Mouse (Mus musculus) 3T3-L1 (cell line): Measurements from ENCODE around the gene Sephs2.

Source experiments
- DNase-seq: peaks from one replicate; pipeline ENCODE4 v3.0.0-alpha.2; 2015; ENCODE audit warnings: low read depth, low spot score

The Sephs2 gene

DNA sequence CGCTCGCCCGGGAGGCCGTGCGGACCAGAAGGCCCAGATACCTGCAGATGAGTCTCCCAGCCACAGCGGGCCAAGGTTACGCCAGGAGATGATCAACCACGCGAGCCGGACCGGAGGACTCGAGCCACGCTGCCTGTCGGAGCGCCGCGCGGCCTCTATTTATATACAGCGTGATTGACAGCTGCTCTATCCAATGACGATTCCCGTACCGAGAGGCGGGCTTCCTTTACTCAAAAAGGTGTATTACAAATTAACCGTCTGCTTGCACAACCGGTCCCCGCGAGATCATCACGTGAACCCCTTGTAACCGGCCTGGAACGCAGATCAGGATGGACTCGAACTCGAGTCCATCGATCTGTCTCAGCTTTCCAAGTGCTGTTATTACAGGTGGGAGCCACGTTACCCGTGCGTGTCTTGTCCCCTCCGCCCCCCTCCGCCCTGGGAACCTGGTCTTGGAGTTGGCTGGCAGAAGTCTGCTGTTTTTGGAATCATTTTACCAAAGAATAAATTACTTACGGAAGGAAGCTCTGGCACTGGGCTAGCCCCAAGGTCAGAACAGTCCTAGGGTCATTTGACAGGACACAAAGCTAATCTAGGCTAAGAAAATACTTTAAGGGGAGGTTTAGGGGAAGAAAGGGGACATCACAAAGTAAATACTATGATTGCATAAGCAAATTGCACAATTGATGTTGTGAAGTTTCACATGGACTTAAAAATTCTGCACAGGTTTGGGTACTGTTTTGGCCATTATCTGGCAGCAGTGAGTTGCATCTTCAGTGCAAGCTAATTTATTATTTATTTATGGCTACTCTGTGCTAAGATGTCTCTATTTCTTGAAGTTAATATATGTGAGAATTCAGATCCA, at the start of gene Sephs2:
Gene Sephs2 (minus strand): TSS at position 131 of the 865 bp plus-strand sequence.
- peak; percentile 90 for DNase-seq

DNA sequence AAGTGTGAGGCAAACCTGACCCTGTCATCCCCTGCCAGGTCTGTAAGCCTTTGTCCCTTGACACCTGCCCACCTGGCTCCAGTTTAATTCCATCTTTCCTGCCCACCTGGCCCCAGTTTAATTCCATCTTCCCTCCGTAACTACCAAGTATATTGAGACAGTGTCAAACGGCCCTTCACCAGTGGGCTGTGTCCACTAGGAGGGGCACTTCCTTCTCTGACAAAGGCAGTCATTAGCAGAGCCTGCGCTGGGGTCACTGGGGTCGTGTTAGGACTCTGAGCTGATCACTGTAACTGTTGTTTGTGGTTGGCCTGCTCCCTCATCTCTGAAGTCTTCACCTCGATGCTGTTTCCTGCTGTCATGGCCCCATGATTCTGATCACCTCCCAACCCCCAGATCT, 48.2 kb upstream of the Sephs2 start:
- no peak for DNase-seq

DNA sequence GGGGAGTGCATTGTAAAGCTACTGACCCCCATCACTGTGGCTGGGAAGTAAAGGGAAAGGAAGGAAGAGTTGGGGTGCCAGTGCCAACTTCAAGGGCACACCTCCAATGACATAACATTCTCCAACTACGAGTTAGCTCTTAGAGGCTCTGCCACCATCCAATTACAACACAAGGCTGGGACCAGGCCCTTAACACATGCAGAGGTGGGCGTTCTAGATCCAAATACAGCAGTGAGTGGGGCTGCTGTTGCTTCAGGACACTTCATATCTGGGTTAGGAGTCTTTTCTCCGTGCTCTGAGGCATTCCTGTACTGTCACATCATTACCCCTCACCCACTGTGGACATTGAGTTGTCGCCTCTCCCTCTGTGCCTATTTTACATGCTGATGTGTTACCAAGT, 47.3 kb upstream of the Sephs2 start:
- no peak for DNase-seq

DNA sequence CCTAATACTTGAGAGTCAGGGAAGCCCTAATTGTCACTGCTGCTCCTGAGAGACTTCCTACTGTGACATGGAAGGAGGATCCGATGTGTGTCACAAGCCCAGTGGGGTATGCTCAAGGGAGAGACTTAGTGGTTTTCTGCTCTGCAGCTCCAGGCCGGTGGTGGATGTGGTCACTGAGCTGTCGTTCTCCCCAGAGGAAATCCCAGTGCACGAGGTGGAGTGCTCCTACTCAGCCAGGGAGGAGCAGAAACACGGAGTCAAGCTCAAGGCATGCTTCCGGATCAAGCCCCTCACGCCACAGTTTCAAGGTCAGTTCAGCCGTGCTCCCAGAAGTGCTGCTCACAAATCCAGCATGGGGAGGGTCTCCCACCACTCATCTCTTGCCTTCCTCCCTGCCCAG, 40.1 kb upstream of the Sephs2 start:
- DNase-seq = no peak

DNA sequence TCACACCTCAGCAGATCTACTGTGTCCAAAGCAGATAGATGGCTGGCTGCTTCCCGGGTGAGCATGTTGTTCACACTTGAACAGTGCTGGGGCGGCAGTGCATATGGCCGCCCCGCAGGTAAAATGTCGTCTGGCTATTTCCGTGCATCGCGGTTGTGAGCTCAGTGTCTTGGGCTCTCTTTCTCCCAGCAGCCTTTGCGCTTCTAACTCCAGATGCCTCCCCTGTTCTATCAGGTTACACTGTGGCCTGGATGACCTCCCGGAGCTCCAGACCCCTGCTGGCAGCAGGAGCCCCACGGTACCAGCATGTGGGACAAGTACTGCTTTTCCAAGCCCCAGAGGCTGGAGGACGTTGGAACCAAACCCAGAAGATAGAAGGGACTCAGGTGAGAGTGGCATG, 36.1 kb upstream of the Sephs2 start:
- DNase-seq = no peak

DNA sequence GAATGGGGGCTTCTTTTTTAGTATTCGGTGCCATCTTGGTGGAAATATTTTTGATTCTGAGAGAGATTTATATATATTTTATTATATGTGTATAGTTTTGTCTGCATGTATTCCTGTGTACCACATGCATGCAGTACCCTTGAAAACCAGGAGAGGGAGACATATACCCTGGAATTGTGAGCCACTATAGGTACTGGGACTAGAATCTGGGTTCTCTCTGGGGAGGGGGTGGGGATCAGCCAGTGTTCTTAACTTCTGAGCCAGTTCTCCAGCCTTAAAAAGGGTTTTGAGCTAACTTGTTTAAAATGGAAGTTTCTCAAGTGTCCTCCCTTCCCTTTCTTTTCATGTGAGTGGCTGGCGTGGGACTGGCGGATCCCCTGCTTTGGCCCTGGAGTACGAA, 35.0 kb upstream of the Sephs2 start:
- peak; percentile 85 for DNase-seq

DNA sequence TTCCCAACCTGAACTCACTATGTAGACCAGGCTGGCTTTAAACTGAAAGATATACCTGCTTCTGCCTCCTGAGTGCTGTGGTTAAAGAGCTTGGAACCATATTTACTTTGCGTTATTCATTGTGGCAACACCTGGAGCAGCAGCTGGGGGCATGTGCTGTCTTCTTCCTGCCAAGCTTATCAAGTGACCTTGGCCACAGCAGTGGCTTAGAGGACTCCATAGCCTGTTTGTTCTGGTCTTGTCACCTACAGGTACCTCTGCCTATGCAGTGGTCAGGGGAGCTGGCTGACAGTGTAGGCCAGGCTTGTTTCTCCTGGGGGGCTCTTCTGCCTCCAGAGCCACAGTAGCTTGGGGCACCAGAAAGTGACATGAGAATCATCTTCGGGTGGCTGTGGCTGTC, 34.6 kb upstream of the Sephs2 start:
- no peak for DNase-seq

DNA sequence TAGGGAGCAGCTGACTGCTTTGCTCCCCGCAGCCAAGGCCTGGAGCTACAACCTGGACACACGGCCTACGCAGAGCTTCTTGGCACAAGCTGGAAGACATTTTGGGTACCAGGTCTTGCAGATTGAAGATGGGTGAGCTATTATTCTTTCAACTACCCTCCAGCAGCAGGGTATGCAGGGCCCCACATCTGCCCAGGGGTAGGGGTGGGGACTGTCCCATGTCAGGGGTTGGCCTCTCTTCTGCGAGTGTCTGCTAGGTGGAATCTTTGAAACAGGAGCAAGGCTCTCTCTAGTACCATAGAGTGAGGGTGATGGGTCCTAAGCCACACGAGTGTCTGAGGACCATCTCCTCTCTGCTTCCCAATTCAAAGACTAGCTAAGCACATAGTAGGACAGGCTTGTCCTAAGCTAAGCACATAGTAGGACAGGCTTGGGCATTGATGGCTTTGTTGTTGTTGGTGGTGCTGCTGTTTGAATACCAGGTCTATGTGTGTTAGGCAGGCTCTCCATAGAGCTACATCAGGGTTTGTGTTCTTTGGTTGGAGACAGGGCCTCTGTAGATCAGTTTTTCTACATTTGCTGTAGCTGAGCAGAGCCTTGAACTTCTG, 23.8 kb upstream of the Sephs2 start:
- DNase-seq = no peak

DNA sequence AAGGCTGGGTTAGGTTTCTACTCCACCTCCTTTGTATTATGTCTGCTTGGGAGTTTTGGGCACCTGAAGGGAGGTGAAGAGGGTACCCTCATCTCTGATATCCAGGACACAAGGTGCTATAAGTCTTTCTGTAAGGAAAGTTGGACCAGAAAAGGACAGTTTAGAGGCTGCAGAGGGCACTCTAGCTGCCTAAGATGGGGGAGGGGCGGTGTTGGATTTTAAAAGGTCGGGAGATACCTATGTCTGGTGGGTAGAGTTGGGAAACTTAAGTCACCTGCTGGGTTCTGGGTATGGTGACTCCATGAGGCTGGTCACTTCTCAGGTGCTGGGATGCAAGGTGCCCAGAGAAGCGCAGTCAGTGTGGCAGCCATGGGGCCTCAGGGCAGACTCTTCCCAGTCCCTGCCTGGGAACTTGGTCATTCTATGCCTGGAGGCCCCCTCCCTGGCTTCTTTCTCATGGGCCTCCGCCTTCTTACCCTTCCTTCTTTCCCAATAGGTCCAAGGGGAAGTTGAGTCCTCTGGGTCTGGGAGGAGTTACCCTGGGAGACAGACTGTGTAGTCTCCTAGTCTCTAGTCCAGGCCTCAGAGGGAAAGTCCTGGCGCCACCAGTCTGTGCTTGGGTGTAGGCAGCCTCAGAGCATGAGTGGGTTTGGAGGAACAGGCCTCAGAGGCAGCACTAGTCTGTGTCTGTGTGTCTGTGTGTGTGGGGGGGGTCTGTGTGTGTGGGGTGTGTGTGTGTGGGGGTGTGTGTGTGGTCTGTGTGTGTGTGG, 23.1 kb upstream of the Sephs2 start:
- DNase-seq = no peak

DNA sequence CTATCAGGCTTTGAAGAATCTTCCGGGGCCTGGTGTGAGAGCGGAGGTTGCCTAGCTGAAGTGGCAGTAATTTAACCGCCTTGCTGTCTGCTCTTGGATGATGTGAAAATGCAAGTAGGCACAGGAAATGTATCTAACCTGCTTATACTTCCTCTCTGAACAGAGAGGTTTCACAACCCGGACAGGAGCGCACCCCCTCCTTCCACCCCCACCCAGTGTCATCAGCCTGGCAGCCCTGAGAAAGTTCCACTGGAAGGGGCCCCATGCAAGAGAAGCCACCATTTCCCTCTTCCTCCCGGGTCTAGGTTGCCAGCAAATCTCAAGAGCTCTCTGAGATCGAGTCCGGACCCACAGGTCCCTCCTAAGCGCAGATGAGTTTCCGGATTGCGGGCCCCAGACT, 22.2 kb upstream of the Sephs2 start, which contains the start of gene Itgal:
Gene Itgal (plus strand): TSS at position 163 of the 400 bp plus-strand sequence.
- DNase-seq = no peak

DNA sequence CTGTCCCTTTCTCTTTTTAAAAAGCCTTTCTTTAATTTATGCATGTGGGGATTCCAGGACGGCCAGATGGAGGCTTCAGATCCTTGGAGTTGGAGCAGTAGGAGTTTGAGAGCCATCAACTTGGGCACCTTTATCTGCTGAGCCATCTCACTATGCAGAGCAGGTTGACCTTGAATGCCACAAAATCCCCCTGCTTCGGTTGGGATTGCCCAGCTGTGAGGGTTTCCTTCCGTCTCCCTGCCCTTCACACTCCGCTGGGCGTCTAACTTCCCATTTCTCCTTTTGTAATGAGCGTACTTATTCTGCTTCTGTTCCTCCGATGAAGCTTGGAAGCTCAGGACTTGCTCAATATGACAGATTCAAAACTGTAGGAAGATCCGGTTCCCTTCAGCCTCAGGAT, 16.3 kb upstream of the Sephs2 start:
- no peak for DNase-seq

DNA sequence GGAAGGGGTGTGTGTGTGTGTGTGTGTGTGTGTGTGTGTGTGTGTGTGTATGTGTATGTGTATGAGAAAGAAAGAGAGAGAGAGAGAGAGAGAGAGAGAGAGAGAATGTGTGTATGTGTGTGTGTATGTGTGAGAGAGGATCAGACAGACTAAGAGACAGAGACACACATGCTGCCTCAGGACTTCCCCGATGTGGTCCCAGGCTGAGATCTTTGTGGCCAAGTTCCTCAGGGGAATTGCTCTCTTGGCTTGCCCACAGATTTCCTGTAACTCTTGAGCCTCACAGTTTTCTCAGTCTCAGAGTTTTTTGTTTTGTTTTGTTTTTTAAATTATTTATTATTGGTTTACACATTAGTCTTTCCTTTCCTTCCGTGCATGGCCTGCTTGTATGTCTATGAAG, 15.5 kb upstream of the Sephs2 start:
- no peak for DNase-seq

DNA sequence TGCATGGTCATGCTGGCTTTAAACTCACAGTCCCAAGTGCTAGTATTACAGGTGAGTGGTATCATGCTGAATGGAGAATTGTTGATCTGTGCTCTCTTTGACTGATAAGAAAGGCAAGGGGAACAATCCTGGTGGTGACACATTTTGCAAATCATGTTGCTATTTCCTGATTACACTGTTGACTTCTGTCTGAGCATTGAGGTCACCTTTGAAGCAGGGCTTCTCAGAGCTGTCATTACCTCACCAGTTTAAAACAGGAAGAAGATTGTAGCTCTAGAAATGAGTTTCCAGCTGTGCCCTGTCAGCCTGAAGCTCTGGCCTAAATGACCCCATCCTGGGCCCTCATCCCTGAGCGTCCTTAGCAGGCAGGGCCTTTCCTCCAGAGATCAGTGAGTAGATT, 14.1 kb upstream of the Sephs2 start:
- no peak for DNase-seq

DNA sequence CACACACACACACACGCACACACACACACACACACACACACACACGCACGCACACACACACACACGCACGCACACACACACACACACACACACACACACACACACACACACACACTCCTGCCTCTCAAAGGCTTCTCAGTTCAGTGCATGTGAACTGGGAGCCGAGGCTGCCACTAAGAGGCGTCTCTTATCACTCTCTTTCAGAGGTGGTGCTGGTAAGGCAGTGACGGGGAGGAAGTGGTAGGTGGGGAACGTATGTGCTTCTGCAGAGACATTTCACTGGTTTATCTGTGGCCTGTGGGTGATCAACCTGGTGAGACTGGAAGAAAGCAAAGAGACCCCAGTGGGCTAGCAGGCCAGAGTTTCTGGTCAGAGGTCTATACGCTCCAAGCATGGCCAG, 11.3 kb upstream of the Sephs2 start:
- no peak for DNase-seq

DNA sequence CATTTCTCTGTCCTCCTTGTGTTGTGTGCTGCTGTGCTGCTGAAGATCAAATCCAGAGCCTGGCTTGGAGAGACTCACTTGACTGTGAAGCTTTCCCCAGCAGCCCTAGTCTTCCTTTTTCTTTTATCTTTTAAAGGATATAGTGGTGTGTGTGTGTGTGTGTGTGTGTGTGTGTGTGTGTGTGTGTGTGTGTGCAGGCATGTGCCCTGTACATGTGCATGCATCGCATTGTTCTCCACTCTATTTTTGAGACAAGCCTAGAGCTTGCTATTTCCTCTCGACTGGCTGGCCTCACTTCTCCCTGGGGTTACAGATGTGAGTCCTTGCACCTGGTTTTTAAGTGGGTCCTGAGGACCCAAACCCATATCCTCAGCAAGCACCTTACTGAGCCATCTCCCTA, 8.3 kb upstream of the Sephs2 start:
- no peak for DNase-seq

DNA sequence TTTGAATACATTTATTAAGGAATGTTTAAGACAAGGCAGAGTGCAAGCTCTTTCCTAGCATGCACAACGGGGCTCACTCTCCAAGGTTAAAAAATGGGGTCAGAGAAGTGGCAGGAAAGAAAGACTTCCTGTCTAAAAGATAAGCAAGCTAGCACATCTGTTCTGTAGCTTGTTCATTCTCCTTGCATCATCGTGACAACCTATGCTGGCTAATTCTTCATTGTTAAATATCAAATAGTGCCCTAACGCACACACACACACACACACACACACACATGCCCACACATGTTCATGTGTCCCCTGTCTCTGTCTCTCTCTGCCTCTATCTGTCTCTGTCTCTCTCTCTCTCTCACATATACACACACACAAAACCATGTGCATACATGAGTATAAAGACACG, 7.3 kb upstream of the Sephs2 start:
- no peak for DNase-seq

DNA sequence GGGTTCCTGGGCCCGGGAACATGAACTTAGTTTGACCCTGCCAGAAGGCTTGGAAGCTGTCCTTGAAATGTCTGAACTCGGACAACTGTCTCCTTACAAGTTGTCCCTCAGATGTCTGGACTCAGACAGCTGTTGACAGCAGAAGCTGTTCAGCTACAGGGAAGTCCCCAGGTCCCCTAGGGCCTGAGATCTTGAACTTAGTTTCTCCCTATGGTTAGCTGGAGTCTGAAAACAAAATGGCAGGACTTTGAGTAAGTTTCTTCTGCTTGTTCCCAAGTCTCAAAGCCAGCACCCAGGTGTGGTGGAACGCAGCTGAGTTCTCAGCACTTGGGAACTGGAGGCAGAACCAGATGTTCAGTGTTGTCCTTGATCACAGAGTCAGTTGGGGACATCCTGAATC, 6.2 kb upstream of the Sephs2 start:
- no peak for DNase-seq

DNA sequence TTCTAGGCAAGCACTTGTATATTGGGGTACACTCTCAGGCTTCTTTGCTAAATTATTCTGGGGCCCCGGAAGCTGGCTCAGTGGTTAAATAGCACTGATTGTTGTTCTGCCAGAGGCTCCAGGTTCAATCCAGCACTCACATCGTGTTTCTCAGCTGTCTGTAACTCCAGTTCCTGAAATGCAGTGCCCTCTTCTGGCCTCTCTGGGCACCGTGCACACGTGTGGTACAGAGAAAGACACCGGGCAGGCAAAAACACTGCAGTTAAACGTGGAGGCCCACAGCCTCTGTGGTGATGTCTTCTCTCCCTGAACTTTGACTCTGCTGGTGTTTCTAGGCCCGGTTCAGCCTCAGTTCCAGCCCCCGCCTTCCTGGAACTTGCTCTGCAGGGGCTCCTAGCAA, 4.5 kb upstream of the Sephs2 start:
- DNase-seq = peak; percentile 41

DNA sequence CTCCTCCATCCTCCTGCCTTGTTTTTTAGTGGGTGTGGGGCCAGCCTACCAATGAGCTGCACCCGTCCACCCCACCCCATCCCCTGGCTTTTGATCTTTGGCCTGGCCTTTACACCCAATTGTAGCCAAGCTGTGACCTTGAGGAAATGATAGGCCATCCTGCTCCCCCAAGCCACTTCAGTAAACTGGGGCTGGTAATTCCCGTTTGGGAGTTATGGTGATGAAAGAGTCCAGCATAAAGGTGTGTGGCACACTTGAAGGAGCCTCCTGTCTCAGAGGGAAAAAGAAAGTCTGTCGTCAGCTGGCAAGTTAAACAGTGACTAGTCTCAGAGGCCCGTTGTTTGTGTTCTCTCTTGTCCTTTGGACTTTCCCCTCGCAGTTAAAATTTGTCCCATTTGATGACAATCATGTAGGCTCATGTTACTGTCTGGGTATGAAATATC, 2.7 kb upstream of the Sephs2 start:
- DNase-seq = no peak

DNA sequence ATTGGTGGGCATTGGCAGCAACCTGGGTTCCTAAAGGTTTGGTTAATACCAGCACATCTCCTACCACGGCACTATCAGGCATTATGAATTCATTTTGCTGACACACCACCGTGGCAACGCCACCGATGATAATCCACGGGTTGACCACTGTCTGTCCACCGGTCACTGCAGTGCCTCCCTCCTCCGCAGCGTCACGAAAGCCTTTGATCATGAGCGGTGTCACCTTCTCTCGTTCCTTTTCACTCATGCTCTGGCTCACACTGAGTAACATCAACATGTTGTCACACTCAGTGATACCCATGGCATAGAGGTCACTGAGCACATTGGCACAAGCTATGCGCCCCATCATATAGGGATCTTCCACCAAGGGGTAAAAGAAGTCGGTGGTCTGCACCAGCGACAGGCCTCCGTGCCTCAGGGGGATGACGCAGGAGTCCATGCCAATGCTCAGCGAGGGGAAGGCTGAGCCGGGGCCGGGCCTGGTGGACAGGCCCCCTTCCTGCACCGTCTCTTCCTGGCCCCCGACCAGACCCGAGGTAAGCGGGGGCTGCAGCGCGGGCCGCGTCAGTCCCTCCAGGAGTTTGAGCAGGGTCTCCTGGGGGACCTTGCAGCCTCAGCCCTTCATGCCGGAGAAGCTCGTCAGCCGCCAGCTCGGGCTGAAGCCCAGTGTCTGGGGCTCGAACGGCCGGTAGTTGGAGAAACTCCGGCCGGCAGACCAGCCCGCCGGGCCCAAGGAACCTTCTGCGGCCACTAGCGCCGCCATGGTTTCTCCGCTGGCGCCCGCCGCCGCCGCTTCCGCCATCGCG, 534 bp downstream of the Sephs2 start:
- no peak for DNase-seq

DNA sequence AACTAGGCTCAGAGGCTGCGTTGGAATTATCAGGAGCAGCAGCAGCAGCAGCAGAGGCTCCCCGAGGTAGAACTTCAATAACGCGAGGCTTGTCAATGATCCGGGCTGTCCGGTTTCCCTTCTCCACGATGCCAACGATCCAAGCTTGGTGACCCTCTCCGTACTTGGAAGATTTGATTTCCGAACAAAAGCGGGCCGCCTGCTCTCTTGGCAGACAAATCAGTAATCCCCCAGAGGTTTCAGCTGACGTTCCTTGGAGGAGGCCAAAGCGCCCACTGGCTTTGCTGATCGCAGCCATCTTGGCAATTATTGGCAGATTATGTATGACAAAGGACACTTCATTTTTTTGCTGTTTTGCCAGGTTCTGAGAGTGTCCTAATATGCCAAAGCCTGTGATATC, 1.3 kb downstream of the Sephs2 start:
- no peak for DNase-seq

DNA sequence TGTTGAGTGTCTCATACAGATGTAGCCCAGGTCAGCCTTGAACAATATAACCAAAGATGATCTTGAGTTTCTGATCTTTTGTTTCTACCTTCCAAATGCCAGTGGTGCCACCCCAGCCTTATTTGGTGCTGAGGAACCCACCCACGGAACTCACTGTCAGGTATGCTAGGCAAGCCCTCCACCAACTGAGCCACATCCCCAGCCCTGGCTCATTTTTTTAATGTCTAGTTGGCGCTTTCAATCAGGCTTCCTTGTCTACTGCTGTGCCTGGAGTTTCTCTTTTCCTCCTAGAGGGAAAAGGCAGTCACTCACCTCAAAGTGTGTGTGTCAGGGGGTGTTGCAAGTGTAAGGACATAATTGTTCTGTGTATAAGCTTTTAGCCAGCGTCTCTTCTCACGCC, 2.8 kb downstream of the Sephs2 start:
- DNase-seq = no peak
